Mouse (Mus musculus) intestine, embryonic 16.5 days (tissue): Measurements from ENCODE around the gene Arid2. TPM values are rescaled to one million over a fixed set of nuclear protein-coding genes. Genes with fewer than 3 reads are reported as not detected.
"Not testable (repeated sequence)": the region's sequence is repeated elsewhere in the genome, so short reads cannot be mapped to it uniquely, and the experiment has no call there.

Experiments
- ATAC-seq: fragments of 200-750 bp; cut with Nextera tagmentation; 2 replicates; pipeline ENCODE4 v1.8.0; 2017; ENCODE audit warnings: moderate TSS enrichment, moderate library complexity
- H3K27ac ChIP-seq: fragments of 300-500 bp; sonication (generic); 2 replicates; pipeline ENCODE4 v1.5.1; 2014; ENCODE audit warnings: mild to moderate bottlenecking, low read length
- H3K27me3 ChIP-seq: fragments of 300-500 bp; sonication (generic); replicated peaks from 2 replicates; pipeline ENCODE4 v1.6.1; 2014; ENCODE audit warnings: low read length, control low read depth, mixed read lengths; ENCODE audit not compliant: control insufficient read depth, insufficient read depth
- H3K36me3 ChIP-seq: fragments of 300-500 bp; sonication (generic); 2 replicates; pipeline ENCODE4 v1.6.1; 2014; ENCODE audit warnings: low read length, control low read depth; ENCODE audit not compliant: control insufficient read depth, insufficient read depth
- H3K4me1 ChIP-seq: fragments of 300-500 bp; sonication (generic); 2 replicates; pipeline ENCODE4 v1.6.1; 2014; ENCODE audit warnings: low read length, control low read depth, mixed read lengths; ENCODE audit not compliant: control insufficient read depth, insufficient read depth
- H3K4me2 ChIP-seq: fragments of 300-500 bp; sonication (generic); 2 replicates; pipeline ENCODE4 v1.6.1; 2014; ENCODE audit warnings: low read depth, low read length, control low read depth
- H3K4me3 ChIP-seq: fragments of 300-500 bp; sonication (generic); 2 replicates; pipeline ENCODE4 v1.5.1; 2014; ENCODE audit warnings: mild to moderate bottlenecking, low read length
- H3K9ac ChIP-seq: fragments of 300-500 bp; sonication (generic); 2 replicates; pipeline ENCODE4 v1.6.1; 2014; ENCODE audit warnings: low read depth, low read length
- H3K9me3 ChIP-seq: fragments of 300-500 bp; sonication (generic); 2 replicates; pipeline ENCODE4 v1.6.1; 2016; ENCODE audit warnings: low read length, control low read depth; ENCODE audit not compliant: control insufficient read depth
- WGBS: fragments of 180-500 bp; shearing (Covaris S2); extraction: QIAGEN DNeasy Blood & Tissue Kit; methylation state at CpG from one replicate; pipeline ENCODE4 v1.1.7; 2014; 5-methylcytosine and 5-hydroxymethylcytosine counted together
- polyA plus RNA-seq: library from polyadenylated mRNA; unstranded; fragments of >200 nt; fragmentation: Nextera tagmentation; extraction: Ambion mirVana; gene quantifications from 2 replicates; pipeline ENCODE4 v1.2.1, GENCODE M21; 2015

Arid2 gene
- polyA plus RNA-seq = 12.4 and 12.6 TPM in 2 replicates

- Histone ChIP-seq H3K27ac (peak within 1 kb of the TSS; percentile 100), H3K27me3 (no peaks in the 10 kb centered on the region)
Measured at GRCm38 (mm10) chr15:96287369-96287975, at the start of gene Arid2. Gene Arid2, plus strand, starts transcription at chr15:96287518.

GRCm38 (mm10) chr15:96238071-96238470 lies 49.2 kb upstream of the Arid2 start:
- WGBS = 84% methylated on average over 4 of the region's 4 CpGs
- H3K4me1 ChIP-seq = no peaks in the 10 kb centered on the region
- no peak overlapping the region for H3K9ac ChIP-seq
- H3K4me2 ChIP-seq = no peak overlapping the region
- H3K36me3 ChIP-seq = no peaks in the 10 kb centered on the region
- no peak for ATAC-seq
- H3K27ac ChIP-seq = no peak overlapping the region
- no peaks in the 10 kb centered on the region for H3K9me3 ChIP-seq
- H3K4me3 ChIP-seq = no peak overlapping the region
- H3K27me3 ChIP-seq = no peaks in the 10 kb centered on the region

More at GRCm38 (mm10) chr15:96287369-96287975, at the start of gene Arid2:
- no peaks in the 10 kb centered on the region for H3K36me3 ChIP-seq
- WGBS = under 1% methylated on average over 50 of the region's 67 CpGs
- peak; percentile 35 for ATAC-seq
- no peaks in the 10 kb centered on the region for H3K9me3 ChIP-seq
- H3K4me1 ChIP-seq = peaks cover 13% of the 10 kb centered on the region
- peak within 1 kb of the TSS; percentile 75 for H3K4me2 ChIP-seq
- peak within 1 kb of the TSS; percentile 93 for H3K4me3 ChIP-seq
- H3K9ac ChIP-seq = peak within 1 kb of the TSS; percentile 100

GRCm38 (mm10) chr15:96244171-96244570 lies 43.1 kb upstream of the Arid2 start:
- Histone ChIP-seq H3K9me3 (no peaks in the 10 kb centered on the region), H3K27ac (no peak overlapping the region), H3K4me3 (no peak overlapping the region), H3K4me1 (no peaks in the 10 kb centered on the region), H3K9ac (no peak overlapping the region), H3K4me2 (no peak overlapping the region), H3K36me3 (no peaks in the 10 kb centered on the region), H3K27me3 (no peaks in the 10 kb centered on the region)
- no peak for ATAC-seq
- 79% methylated on average over 6 of the region's 6 CpGs for WGBS

- 49% methylated on average over 10 of the region's 10 CpGs for WGBS
- H3K27ac ChIP-seq, H3K9me3 ChIP-seq, H3K4me1 ChIP-seq, H3K4me2 ChIP-seq, H3K27me3 ChIP-seq, H3K36me3 ChIP-seq, H3K9ac ChIP-seq, H3K4me3 ChIP-seq: not testable (repeated sequence)
- peak; percentile 46; the same call in 1 of the 2 replicates for ATAC-seq
Measured at GRCm38 (mm10) chr15:96244715-96245114, 42.6 kb upstream of the Arid2 start.

GRCm38 (mm10) chr15:96253827-96254226 lies 33.5 kb upstream of the Arid2 start:
- Histone ChIP-seq H3K9me3 (no peaks in the 10 kb centered on the region), H3K4me2 (peak overlapping the region; percentile 58), H3K4me1 (no peaks in the 10 kb centered on the region), H3K4me3 (peak overlapping the region; percentile 18), H3K27ac (no peak overlapping the region), H3K36me3 (no peaks in the 10 kb centered on the region), H3K27me3 (no peaks in the 10 kb centered on the region), H3K9ac (peak overlapping the region; percentile 14; the same call in 1 of the 2 replicates)
- ATAC-seq = peak; percentile 65
- WGBS = 2% methylated on average over 7 of the region's 7 CpGs

- Histone ChIP-seq H3K36me3 (no peaks in the 10 kb centered on the region), H3K27ac (no peak overlapping the region), H3K9me3 (no peaks in the 10 kb centered on the region), H3K4me2 (peak overlapping the region; percentile 58), H3K27me3 (no peaks in the 10 kb centered on the region), H3K4me3 (peak overlapping the region; percentile 18), H3K9ac (peak overlapping the region; percentile 14), H3K4me1 (no peaks in the 10 kb centered on the region)
- ATAC-seq = no peak
- WGBS = 5% methylated on average over 17 of the region's 17 CpGs
Measured at GRCm38 (mm10) chr15:96254356-96254755, 33.0 kb upstream of the Arid2 start.

- Histone ChIP-seq H3K9ac (no peak overlapping the region), H3K36me3 (no peaks in the 10 kb centered on the region), H3K27ac (no peak overlapping the region), H3K27me3 (no peaks in the 10 kb centered on the region), H3K4me3 (no peak overlapping the region), H3K9me3 (peaks cover 12% of the 10 kb centered on the region; the same call in 1 of the 2 replicates), H3K4me2 (no peak overlapping the region), H3K4me1 (no peaks in the 10 kb centered on the region)
- no peak for ATAC-seq
- WGBS = 67% methylated on average over 5 of the region's 5 CpGs
Measured at GRCm38 (mm10) chr15:96257781-96258180, 29.5 kb upstream of the Arid2 start.

GRCm38 (mm10) chr15:96264614-96265013 lies 22.7 kb upstream of the Arid2 start:
- no peak overlapping the region for H3K4me3 ChIP-seq
- no peak overlapping the region for H3K27ac ChIP-seq
- H3K27me3 ChIP-seq = no peaks in the 10 kb centered on the region
- peaks cover 21% of the 10 kb centered on the region; the same call in 1 of the 2 replicates for H3K9me3 ChIP-seq
- H3K4me2 ChIP-seq = no peak overlapping the region
- H3K4me1 ChIP-seq = peaks cover 3% of the 10 kb centered on the region; the same call in 1 of the 2 replicates
- 96% methylated on average over 3 of the region's 3 CpGs for WGBS
- H3K36me3 ChIP-seq = peaks cover 23% of the 10 kb centered on the region
- H3K9ac ChIP-seq = no peak overlapping the region
- no peak for ATAC-seq

- peaks cover 23% of the 10 kb centered on the region for H3K36me3 ChIP-seq
- no peak for ATAC-seq
- no peak overlapping the region for H3K4me2 ChIP-seq
- no peak overlapping the region for H3K9ac ChIP-seq
- H3K27me3 ChIP-seq = no peaks in the 10 kb centered on the region
- peaks cover 3% of the 10 kb centered on the region; the same call in 1 of the 2 replicates for H3K4me1 ChIP-seq
- H3K9me3 ChIP-seq = peaks cover 8% of the 10 kb centered on the region; the same call in 1 of the 2 replicates
- WGBS = 39% methylated on average over 9 of the region's 9 CpGs
- H3K4me3 ChIP-seq = no peak overlapping the region
- H3K27ac ChIP-seq = no peak overlapping the region
Measured at GRCm38 (mm10) chr15:96267933-96268332, 19.4 kb upstream of the Arid2 start.
